Mouse (Mus musculus): ENCODE results near the gene Ctnnd1.

Ctnnd1 gene

DNA sequence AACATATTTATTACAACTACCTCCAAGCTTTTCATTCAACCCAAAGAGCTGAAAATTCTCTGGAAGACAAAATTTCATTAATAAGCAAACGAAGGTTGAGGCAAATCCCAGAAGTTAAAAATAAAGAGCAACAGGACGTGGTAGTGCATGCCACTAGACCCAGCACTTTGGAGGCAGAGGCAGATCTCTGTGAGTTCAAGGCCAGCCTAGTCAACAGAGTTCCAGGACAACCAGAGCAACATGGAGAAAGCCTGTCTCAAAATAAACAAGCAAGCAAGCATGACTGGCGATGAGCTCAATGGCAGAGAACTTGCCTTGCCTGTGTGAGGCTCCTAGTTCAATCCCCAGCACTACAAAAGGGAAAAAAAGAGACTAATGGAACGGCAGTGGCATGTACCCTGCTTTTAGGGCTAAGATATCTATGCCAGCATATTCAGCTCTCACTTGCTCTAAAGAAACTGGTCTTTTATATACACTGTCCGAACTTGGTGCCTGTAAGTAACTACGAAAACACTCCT lies 3.5 kb downstream of the Ctnnd1 start:
- no peak for DNase-seq (ENCODE audit: low read depth)

DNA sequence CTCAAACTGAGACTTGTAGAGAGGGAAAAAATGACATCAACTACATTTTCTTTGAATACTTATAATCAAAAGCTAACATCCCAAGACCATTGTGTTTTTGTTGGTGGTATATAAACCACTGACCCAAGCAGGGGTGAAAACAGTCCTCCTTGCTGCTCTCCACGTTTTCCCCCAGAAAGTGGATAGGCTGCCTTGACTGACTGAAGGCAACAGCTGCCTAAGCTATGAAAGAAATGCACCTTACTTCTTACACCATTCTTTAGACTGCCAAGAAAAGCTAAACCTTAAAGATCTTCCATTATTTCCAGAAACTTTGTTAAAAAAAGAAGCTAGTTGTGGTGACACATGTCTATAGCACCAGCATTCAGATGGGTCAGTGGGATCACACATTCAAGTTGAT lies 4.4 kb downstream of the Ctnnd1 start:
- DNase-seq (ENCODE audit: low read depth) = no peak

GRCm38 (mm10) chr2:84640833-84641232 lies 9.7 kb downstream of the Ctnnd1 start:
- DNase-seq (ENCODE audit: low read depth) = no peak

- no peak for DNase-seq (ENCODE audit: low read depth)
Measured at GRCm38 (mm10) chr2:84638428-84639220, 11.9 kb downstream of the Ctnnd1 start.

- no peak for DNase-seq (ENCODE audit: low read depth)
Measured at GRCm38 (mm10) chr2:84637452-84638165, 13.0 kb downstream of the Ctnnd1 start.

GRCm38 (mm10) chr2:84636231-84636741 lies 14.3 kb downstream of the Ctnnd1 start:
- DNase-seq (ENCODE audit: low read depth) = no peak

DNA sequence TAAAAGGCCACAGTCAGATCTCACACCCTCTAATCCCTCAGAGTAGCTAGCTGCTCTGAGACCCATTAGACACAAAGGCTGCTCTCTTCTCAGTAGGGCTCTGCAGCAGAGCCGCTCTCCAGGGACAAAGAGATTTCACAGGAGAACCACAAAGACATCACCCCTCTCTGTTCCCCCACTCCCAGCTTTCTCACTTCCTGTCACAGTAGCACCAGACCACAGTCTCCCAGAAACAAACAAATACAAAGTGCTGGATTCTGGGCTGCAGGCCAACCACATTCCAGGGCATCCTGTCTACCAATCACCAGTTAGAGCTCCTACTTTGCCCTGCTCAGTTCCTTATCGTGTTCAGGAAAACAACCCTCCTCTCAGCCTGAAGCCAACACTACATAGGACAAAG lies 15.0 kb downstream of the Ctnnd1 start:
- no peak for DNase-seq (ENCODE audit: low read depth)

DNA sequence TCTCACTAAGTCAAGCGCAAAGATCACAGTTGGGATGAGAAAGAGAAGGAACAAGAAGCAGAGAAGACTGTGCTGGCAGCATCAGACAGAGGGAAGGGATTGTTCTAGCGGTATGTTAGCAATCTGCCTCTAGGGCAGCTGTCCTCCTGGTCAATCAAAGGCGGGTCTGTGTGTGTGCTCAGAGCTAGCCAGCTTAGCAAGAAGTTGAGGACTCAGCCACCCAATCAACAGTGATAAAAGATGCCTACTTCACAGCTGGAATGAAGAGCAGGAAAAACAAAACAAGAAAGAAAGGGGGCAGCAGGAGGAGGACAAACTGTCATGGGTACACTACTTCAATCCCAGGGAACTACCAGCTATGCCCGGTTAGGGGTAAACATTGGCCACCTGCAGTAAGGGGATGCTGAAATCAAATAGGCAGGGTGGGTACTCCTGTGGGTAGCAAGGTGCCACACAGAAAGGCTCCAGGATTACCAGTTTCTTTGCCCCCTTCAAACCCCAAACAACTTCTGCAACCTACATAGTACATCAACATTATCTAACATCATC lies 15.6 kb downstream of the Ctnnd1 start:
- DNase-seq (ENCODE audit: low read depth) = no peak

GRCm38 (mm10) chr2:84634006-84634405 lies 16.6 kb downstream of the Ctnnd1 start:
- no peak for DNase-seq (ENCODE audit: low read depth)

GRCm38 (mm10) chr2:84632999-84633398 lies 17.6 kb downstream of the Ctnnd1 start:
- DNase-seq (ENCODE audit: low read depth) = peak; percentile 45

- no peak for DNase-seq (ENCODE audit: low read depth)
Measured at GRCm38 (mm10) chr2:84632001-84632400, 18.6 kb downstream of the Ctnnd1 start.

- DNase-seq (ENCODE audit: low read depth) = no peak
Measured at GRCm38 (mm10) chr2:84627036-84627435, 23.5 kb downstream of the Ctnnd1 start.

GRCm38 (mm10) chr2:84626366-84626975 lies 24.1 kb downstream of the Ctnnd1 start:
- no peak for DNase-seq (ENCODE audit: low read depth)

- no peak for DNase-seq (ENCODE audit: low read depth)
Measured at GRCm38 (mm10) chr2:84624201-84624600, 26.4 kb downstream of the Ctnnd1 start.

- no peak for DNase-seq (ENCODE audit: low read depth)
Measured at GRCm38 (mm10) chr2:84623428-84624119, 27.0 kb downstream of the Ctnnd1 start.

- no peak for DNase-seq (ENCODE audit: low read depth)
Measured at GRCm38 (mm10) chr2:84622668-84623067, 27.9 kb downstream of the Ctnnd1 start.

- DNase-seq (ENCODE audit: low read depth) = no peak
Measured at GRCm38 (mm10) chr2:84619646-84620340, 30.8 kb downstream of the Ctnnd1 start.

- DNase-seq (ENCODE audit: low read depth) = no peak
Measured at GRCm38 (mm10) chr2:84618914-84619313, 31.7 kb downstream of the Ctnnd1 start.

- DNase-seq (ENCODE audit: low read depth) = peak; percentile 84
Measured at GRCm38 (mm10) chr2:84617637-84618515, 32.7 kb downstream of the Ctnnd1 start.

GRCm38 (mm10) chr2:84612764-84613163 lies 37.8 kb downstream of the Ctnnd1 start:
- no peak for DNase-seq (ENCODE audit: low read depth)

Data from induced T-regulatory cell, adult 2 months (primary cell).